Mouse (Mus musculus): ENCODE data around the gene Epas1. TPM values are rescaled to one million over a fixed set of nuclear protein-coding genes. Genes with fewer than 3 reads are reported as not detected.

Epas1 gene
- polyA plus RNA-seq, 1 experiment from 2014 or later, result 2.8 TPM

DNA sequence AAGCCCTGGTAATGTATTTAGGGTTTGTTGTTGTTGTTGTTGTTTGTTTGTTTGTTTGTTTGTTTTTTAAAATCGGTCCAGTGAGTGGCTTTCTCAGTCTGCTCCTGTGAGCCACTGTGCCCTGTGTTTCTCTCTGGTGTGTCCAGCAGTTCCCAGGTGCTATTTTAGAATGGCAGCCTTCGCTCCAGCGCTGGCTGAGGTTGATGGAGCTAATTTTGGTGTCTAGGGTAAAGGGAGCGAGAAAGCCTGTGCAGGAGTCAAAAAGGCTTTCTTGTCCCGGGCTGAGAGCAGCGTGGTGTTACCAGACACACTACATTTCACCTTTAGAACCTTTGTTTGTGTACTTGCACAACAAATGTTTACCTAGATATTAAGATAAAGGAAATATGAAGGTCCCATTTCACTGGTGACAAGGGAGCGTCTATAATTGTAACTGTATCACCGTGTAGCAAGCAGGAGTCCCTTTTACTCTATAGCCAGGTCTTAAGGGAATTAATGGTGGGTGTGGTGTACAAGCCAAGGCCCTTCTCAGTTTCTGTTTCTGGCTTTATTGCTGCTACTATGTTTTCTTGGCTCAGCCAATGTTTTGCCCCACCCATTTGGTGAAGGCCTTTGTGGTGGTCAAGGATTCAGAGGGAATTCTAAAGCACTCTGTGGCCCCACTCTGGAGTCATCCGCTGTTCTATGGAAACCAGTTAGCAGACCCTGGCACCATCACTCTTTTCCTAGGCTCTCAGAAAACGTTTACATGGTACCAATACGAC lies 9.2 kb downstream of the Epas1 start:
- Histone ChIP-seq H3K4me3 (replicated peaks) (no peak overlapping the region), H3K36me3 (replicated peaks) (no peaks in the 10 kb centered on the region), H3K9ac (no peak overlapping the region), H3K9me3 (no peaks in the 10 kb centered on the region), H3K4me2 (no peak overlapping the region), H3K27me3 (peaks cover 2% of the 10 kb centered on the region), H3K4me1 (no peaks in the 10 kb centered on the region), H3K27ac (no peak overlapping the region)
- no peak for ATAC-seq (ENCODE audit: low FRiP score)
- 86% methylated on average over 11 of the region's 11 CpGs for WGBS

- 92% methylated on average over 8 of the region's 8 CpGs for WGBS
- no peak overlapping the region for H3K9ac ChIP-seq
- no peaks in the 10 kb centered on the region for H3K36me3 ChIP-seq (replicated peaks)
- no peak overlapping the region for H3K27ac ChIP-seq
- H3K9me3 ChIP-seq, result no peaks in the 10 kb centered on the region
- no peaks in the 10 kb centered on the region for H3K4me1 ChIP-seq
- H3K4me3 ChIP-seq (replicated peaks), result no peak overlapping the region
- no peak overlapping the region for H3K4me2 ChIP-seq
- no peak for ATAC-seq (ENCODE audit: low FRiP score)
- no peaks in the 10 kb centered on the region for H3K27me3 ChIP-seq
These were observed 12.4 kb downstream of the Epas1 start for GRCm38 (mm10) chr17:86765762-86766404.

- Histone ChIP-seq H3K4me2 (no peak overlapping the region), H3K27ac (no peak overlapping the region), H3K9me3 (no peaks in the 10 kb centered on the region), H3K27me3 (no peaks in the 10 kb centered on the region), H3K4me3 (replicated peaks) (no peak overlapping the region), H3K9ac (no peak overlapping the region), H3K4me1 (no peaks in the 10 kb centered on the region), H3K36me3 (replicated peaks) (no peaks in the 10 kb centered on the region)
- WGBS, result 85% methylated on average over 4 of the region's 4 CpGs
- no peak for ATAC-seq (ENCODE audit: low FRiP score)
These were observed 12.9 kb downstream of the Epas1 start for GRCm38 (mm10) chr17:86766412-86766811.

DNA sequence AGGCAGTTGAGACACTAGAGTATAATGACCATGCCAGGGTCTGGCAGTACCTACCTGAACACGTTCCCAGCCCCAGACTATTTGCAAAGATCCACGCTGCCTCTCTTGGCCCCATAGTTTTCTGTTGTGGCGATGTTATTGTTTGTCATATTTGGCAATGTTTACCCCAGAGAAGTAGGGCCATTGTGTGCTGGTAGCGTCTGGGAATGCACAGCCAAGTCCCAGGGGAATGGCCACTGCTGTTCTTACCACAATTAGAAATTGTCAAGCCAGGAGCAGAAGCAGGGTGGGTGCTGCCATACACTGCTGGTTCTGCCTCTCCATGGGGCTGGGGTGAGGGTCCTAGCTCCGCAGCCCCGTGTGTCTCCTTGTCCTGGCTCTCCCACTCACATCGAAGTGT lies 15.1 kb downstream of the Epas1 start:
- no peaks in the 10 kb centered on the region for H3K27me3 ChIP-seq
- no peaks in the 10 kb centered on the region for H3K4me1 ChIP-seq
- H3K36me3 ChIP-seq (replicated peaks), result no peaks in the 10 kb centered on the region
- no peak overlapping the region for H3K27ac ChIP-seq
- 82% methylated on average over 7 of the region's 7 CpGs for WGBS
- H3K4me2 ChIP-seq, result no peak overlapping the region
- no peaks in the 10 kb centered on the region for H3K9me3 ChIP-seq
- H3K9ac ChIP-seq, result no peak overlapping the region
- H3K4me3 ChIP-seq (replicated peaks), result no peak overlapping the region
- no peak for ATAC-seq (ENCODE audit: low FRiP score)

DNA sequence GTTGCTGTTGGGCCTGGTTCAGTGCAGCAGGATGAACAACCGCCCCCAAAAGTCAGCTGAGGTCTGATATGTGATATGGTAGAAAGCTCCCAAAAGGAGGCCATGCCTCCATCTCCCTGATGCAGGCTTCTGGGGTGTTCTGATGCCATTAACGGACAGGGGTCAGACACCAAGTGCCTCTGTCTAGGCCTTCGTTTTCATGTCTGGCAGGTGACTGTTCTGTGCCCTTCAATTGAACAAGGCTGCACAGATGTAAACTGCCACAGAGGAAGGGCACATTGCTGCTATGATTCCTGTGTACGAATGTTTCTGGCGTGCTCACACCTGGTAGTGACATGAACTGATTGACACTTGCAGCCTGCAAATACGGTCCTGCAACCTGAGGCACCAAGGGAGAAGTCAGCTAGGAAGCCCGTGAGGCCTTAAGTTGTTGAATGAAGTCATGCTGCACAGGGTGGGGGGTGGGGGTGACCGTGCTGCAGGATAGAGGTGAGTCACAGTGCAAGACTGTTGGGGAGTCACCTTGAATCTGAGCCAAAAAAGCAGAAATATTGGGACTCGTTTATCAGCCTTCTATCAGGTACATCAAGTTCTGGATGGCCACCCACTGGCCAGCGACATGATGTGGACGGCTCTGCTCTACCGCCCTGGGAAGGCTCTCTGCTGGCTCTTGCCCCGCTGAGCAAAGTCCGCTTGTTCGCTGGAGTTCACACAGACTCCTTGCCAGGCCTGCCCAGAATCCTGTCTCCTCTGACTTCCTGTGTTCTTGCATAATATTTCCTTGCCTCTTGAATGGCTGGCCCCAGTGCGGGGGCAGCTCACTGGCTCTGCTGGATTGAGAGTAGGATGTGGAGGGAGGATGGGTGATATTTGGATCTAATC lies 16.1 kb downstream of the Epas1 start:
- H3K4me2 ChIP-seq, result no peak overlapping the region

GRCm38 (mm10) chr17:86770848-86771247 lies 17.3 kb downstream of the Epas1 start:
- ATAC-seq (ENCODE audit: low FRiP score), result no peak
- Histone ChIP-seq H3K4me1 (no peaks in the 10 kb centered on the region), H3K36me3 (replicated peaks) (no peaks in the 10 kb centered on the region), H3K4me3 (replicated peaks) (no peak overlapping the region), H3K9me3 (no peaks in the 10 kb centered on the region), H3K27ac (no peak overlapping the region), H3K9ac (no peak overlapping the region), H3K4me2 (no peak overlapping the region), H3K27me3 (no peaks in the 10 kb centered on the region)
- 83% methylated on average over 5 of the region's 5 CpGs for WGBS

More for the DNA sequence above, 16.1 kb downstream of the Epas1 start:
- H3K4me1 ChIP-seq, result no peaks in the 10 kb centered on the region
- H3K9ac ChIP-seq, result no peak overlapping the region
- H3K27ac ChIP-seq, result no peak overlapping the region
- no peaks in the 10 kb centered on the region for H3K27me3 ChIP-seq
- H3K4me3 ChIP-seq (replicated peaks), result no peak overlapping the region
- no peaks in the 10 kb centered on the region for H3K36me3 ChIP-seq (replicated peaks)
- 86% methylated on average over 16 of the region's 16 CpGs for WGBS
- ATAC-seq (ENCODE audit: low FRiP score), result no peak
- no peaks in the 10 kb centered on the region for H3K9me3 ChIP-seq

GRCm38 (mm10) chr17:86772035-86772434 lies 18.5 kb downstream of the Epas1 start:
- ATAC-seq (ENCODE audit: low FRiP score), result no peak
- H3K4me2 ChIP-seq, result no peak overlapping the region
- no peaks in the 10 kb centered on the region for H3K4me1 ChIP-seq
- WGBS, result 75% methylated on average over 11 of the region's 11 CpGs
- H3K27me3 ChIP-seq, result no peaks in the 10 kb centered on the region
- no peak overlapping the region for H3K27ac ChIP-seq
- H3K36me3 ChIP-seq (replicated peaks), result no peaks in the 10 kb centered on the region
- no peak overlapping the region for H3K4me3 ChIP-seq (replicated peaks)
- no peaks in the 10 kb centered on the region for H3K9me3 ChIP-seq
- no peak overlapping the region for H3K9ac ChIP-seq

GRCm38 (mm10) chr17:86772929-86773588 lies 19.6 kb downstream of the Epas1 start:
- no peak for ATAC-seq (ENCODE audit: low FRiP score)
- H3K9ac ChIP-seq, result no peak overlapping the region
- no peaks in the 10 kb centered on the region for H3K36me3 ChIP-seq (replicated peaks)
- H3K27ac ChIP-seq, result no peak overlapping the region
- no peak overlapping the region for H3K4me3 ChIP-seq (replicated peaks)
- no peaks in the 10 kb centered on the region for H3K9me3 ChIP-seq
- H3K4me1 ChIP-seq, result no peaks in the 10 kb centered on the region
- H3K4me2 ChIP-seq, result no peak overlapping the region
- H3K27me3 ChIP-seq, result no peaks in the 10 kb centered on the region
- WGBS, result 94% methylated on average over 15 of the region's 15 CpGs

DNA sequence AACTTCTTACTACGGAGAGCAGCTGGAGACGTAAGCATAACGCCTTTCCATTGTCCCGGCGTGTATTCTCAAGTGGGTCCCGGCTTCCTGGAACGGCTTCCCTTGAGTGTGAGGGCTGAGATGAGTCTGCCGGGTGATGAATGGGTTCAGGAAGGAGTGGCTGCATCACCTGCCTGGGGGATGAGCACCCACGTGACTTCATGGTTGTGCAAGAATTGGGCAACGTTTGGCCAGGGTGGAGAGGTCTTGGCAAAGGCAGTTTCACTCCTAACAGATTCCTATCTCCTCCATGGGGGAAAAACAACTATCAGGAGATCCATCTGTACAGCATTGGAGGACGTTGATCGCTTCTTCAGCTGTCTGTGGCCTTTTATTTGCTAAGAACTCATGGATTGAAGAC lies 23.0 kb downstream of the Epas1 start:
- 89% methylated on average over 12 of the region's 12 CpGs for WGBS
- no peak overlapping the region for H3K27ac ChIP-seq
- H3K9ac ChIP-seq, result no peak overlapping the region
- no peaks in the 10 kb centered on the region for H3K27me3 ChIP-seq
- ATAC-seq (ENCODE audit: low FRiP score), result no peak
- no peak overlapping the region for H3K4me2 ChIP-seq
- no peak overlapping the region for H3K4me3 ChIP-seq (replicated peaks)
- H3K9me3 ChIP-seq, result no peaks in the 10 kb centered on the region
- no peaks in the 10 kb centered on the region for H3K36me3 ChIP-seq (replicated peaks)
- no peaks in the 10 kb centered on the region; the same call in 1 of the 2 replicates for H3K4me1 ChIP-seq

DNA sequence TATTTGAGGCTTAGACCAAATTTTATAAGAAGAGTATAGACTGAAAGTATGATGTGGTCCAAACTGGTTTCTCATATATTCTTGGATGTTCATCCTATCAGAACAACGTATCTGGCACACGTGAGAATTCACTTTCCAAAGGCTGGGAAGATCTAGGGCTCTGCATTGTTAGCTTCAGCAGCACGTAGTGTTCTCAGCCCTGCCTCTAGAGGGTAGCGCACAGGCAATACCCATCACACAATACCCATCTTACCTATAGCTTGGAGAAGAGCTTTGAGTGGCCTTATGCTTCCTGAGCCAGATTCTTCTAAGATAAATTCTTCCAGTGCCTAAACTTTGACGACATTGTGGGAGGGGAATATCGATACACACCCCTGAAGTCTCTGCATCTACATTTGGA lies 24.6 kb downstream of the Epas1 start:
- 92% methylated on average over 6 of the region's 6 CpGs for WGBS
- no peak overlapping the region for H3K27ac ChIP-seq
- H3K4me2 ChIP-seq, result no peak overlapping the region
- ATAC-seq (ENCODE audit: low FRiP score), result no peak
- H3K9ac ChIP-seq, result no peak overlapping the region
- H3K4me1 ChIP-seq, result no peaks in the 10 kb centered on the region; the same call in 1 of the 2 replicates
- H3K9me3 ChIP-seq, result no peaks in the 10 kb centered on the region
- H3K36me3 ChIP-seq (replicated peaks), result no peaks in the 10 kb centered on the region
- no peaks in the 10 kb centered on the region for H3K27me3 ChIP-seq
- no peak overlapping the region for H3K4me3 ChIP-seq (replicated peaks)

GRCm38 (mm10) chr17:86779191-86780130 lies 26.0 kb downstream of the Epas1 start:
- Histone ChIP-seq H3K9ac (no peak overlapping the region), H3K4me1 (no peaks in the 10 kb centered on the region; the same call in 1 of the 2 replicates), H3K4me3 (replicated peaks) (no peak overlapping the region), H3K27ac (no peak overlapping the region), H3K4me2 (no peak overlapping the region), H3K9me3 (no peaks in the 10 kb centered on the region), H3K27me3 (no peaks in the 10 kb centered on the region), H3K36me3 (replicated peaks) (no peaks in the 10 kb centered on the region)
- WGBS, result 74% methylated on average over 15 of the region's 15 CpGs
- no peak for ATAC-seq (ENCODE audit: low FRiP score)
